Mouse (Mus musculus): ENCODE measurements around the gene Lama2. TPM values are rescaled to one million over a fixed set of nuclear protein-coding genes. Genes with fewer than 3 reads are reported as not detected.

Lama2 gene
- polyA plus RNA-seq, 1 experiment from 2014 or later, result 7.1 TPM

DNA sequence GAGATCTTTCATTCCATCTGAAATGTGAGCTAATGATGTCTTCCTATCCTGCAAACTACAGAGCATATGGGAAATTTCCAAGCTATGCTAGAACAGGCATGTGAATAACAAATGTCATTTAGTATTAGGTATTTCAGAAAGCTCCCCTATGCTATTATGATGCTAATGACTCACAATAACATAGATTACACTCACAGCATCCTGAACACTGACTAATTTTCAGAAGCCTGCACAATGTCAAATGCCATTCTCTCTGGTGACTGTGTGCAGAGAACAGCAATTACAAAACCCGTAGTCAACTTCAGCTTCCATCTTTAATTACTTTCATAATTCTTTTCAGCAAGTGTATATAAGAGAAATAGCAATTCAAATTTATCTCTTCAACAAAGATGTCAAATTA is 596.9 kb downstream of the Lama2 start:
- no peaks in the 10 kb centered on the region for H3K9me3 ChIP-seq (ENCODE audit: control insufficient read depth, low read length)
- H3K27ac ChIP-seq (ENCODE audit: low read depth, low read length), result no peak overlapping the region
- no peak overlapping the region for H3K4me2 ChIP-seq
- H3K9ac ChIP-seq (ENCODE audit: low read length), result no peak overlapping the region
- DNase-seq (ENCODE audit: low spot score, missing footprints) (peak; percentile 51), ATAC-seq (ENCODE audit: low FRiP score) (no peak)
- H3K4me1 ChIP-seq (ENCODE audit: control insufficient read depth, insufficient read depth, low read length), result no peaks in the 10 kb centered on the region
- no peaks in the 10 kb centered on the region for H3K27me3 ChIP-seq (ENCODE audit: control insufficient read depth, insufficient read depth, low read length)
- no peak overlapping the region for H3K4me3 ChIP-seq (ENCODE audit: low read depth, low read length)
- no peaks in the 10 kb centered on the region for H3K36me3 ChIP-seq (ENCODE audit: control insufficient read depth, insufficient read depth, low read length)
- WGBS, result 78% methylated on average over 1 of the region's 1 CpGs

DNA sequence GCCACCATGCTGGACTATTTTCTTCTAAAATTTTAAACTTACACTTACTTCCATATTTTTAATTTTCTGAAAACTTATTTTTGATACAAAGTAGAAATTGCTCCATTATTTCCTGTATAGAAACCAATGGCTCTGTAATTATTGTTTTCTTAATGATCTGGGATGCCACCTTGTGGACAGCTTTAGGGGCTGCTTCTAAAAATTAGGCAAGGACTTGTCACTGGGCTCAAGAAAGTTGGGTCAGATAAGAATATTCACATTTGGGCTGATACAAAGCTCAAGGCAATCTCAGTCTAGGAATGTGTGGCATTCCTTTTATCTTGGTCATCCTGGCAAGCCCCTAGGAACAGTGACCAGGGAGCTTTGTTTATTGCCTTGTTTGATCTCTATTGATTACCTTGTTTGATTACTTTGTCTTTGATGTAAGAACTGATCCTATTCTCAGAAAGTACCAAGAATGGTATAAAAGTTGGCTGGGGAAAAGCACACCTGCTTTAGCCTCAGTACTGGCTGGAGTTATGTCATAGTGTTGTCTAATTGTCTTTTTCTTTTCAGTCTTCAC is 606.7 kb downstream of the Lama2 start:
- DNase-seq (ENCODE audit: low spot score, missing footprints), result no peak
- Histone ChIP-seq H3K27ac (ENCODE audit: low read depth, low read length) (no peak overlapping the region), H3K4me1 (ENCODE audit: control insufficient read depth, insufficient read depth, low read length) (no peaks in the 10 kb centered on the region), H3K4me2 (no peak overlapping the region), H3K9ac (ENCODE audit: low read length) (no peak overlapping the region), H3K27me3 (ENCODE audit: control insufficient read depth, insufficient read depth, low read length) (no peaks in the 10 kb centered on the region), H3K36me3 (ENCODE audit: control insufficient read depth, insufficient read depth, low read length) (no peaks in the 10 kb centered on the region), H3K4me3 (ENCODE audit: low read depth, low read length) (no peak overlapping the region), H3K9me3 (ENCODE audit: control insufficient read depth, low read length) (no peaks in the 10 kb centered on the region)
- ATAC-seq (ENCODE audit: low FRiP score), result no peak

DNA sequence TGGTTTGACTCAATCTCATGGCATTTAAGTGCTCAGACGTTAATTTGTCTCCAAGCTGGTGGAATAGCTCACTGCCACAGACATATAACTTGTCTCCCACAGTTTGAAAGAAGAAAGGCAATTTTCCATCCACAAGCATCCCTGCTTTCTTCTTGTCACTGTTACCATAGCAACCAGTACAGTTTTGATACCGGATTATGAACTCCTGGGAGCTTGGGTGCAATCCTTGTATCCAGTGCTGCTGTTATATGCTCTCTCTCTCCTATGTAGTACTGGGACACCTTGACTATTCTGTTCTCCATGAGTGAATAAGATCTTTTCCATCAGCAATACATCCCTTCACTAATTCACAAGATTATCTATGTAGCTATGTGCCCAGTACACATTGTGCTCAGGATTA is 612.2 kb downstream of the Lama2 start:
- 85% methylated on average over 2 of the region's 2 CpGs for WGBS
- no peaks in the 10 kb centered on the region for H3K9me3 ChIP-seq (ENCODE audit: control insufficient read depth, low read length)
- no peak overlapping the region for H3K9ac ChIP-seq (ENCODE audit: low read length)
- H3K4me1 ChIP-seq (ENCODE audit: control insufficient read depth, insufficient read depth, low read length), result no peaks in the 10 kb centered on the region
- DNase-seq (ENCODE audit: low spot score, missing footprints) (no peak), ATAC-seq (ENCODE audit: low FRiP score) (no peak)
- no peaks in the 10 kb centered on the region for H3K36me3 ChIP-seq (ENCODE audit: control insufficient read depth, insufficient read depth, low read length)
- no peak overlapping the region for H3K27ac ChIP-seq (ENCODE audit: low read depth, low read length)
- H3K27me3 ChIP-seq (ENCODE audit: control insufficient read depth, insufficient read depth, low read length), result no peaks in the 10 kb centered on the region
- no peak overlapping the region for H3K4me3 ChIP-seq (ENCODE audit: low read depth, low read length)
- no peak overlapping the region for H3K4me2 ChIP-seq

DNA sequence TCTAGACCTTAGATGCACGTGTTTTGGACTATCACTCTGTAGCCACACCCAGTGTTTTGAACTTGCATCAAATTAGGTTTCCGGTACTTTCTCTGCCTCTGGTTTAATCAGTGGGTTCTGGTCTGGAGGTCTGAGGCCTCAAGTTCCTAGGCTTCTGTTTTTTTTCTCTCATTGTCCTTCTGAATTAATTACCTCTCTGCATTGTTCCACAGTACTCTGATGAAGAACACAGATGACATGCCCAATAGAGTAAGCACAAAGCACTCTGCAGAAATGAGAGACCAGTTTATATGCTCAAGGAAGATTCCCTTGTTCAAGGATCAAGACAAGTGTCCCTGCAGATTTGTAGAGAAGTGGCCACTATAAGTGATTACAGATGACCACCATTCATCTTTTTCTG is 613.8 kb downstream of the Lama2 start:
- DNase-seq (ENCODE audit: low spot score, missing footprints), result no peak
- 67% methylated on average over 2 of the region's 2 CpGs for WGBS
- Histone ChIP-seq H3K27ac (ENCODE audit: low read depth, low read length) (no peak overlapping the region), H3K4me1 (ENCODE audit: control insufficient read depth, insufficient read depth, low read length) (no peaks in the 10 kb centered on the region), H3K4me3 (ENCODE audit: low read depth, low read length) (no peak overlapping the region), H3K9me3 (ENCODE audit: control insufficient read depth, low read length) (no peaks in the 10 kb centered on the region), H3K9ac (ENCODE audit: low read length) (no peak overlapping the region), H3K27me3 (ENCODE audit: control insufficient read depth, insufficient read depth, low read length) (no peaks in the 10 kb centered on the region), H3K4me2 (no peak overlapping the region), H3K36me3 (ENCODE audit: control insufficient read depth, insufficient read depth, low read length) (no peaks in the 10 kb centered on the region)
- no peak for ATAC-seq (ENCODE audit: low FRiP score)

DNA sequence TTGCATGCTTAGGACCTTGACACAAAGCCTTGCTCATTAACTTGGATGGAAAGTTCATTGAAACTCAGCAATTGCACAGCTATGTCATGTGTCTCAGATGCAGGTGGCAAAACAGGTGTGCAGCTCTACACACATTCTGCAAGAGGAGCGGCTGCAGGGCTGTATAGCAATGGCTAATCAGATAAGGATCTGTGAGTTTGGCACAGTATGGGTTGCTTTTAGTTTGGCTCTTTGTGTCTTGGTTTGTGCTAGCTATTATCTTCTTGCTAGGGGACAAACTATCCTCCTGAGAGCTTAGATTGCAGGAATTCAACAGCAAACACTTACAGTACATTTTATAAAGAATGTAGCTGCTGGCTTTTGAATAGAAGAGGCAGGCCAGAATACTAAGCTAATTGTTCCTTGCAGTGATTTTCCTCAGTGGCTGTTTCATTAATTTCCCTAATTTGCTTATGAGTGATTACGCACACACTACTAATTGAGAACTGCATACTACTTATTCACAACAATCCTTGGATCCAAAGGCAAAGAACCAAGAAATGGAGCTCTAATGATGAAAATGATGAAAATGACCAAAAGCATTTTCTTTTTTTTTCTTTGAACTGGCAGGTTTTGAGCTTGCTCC is 617.9 kb downstream of the Lama2 start:
- Histone ChIP-seq H3K27me3 (ENCODE audit: control insufficient read depth, insufficient read depth, low read length) (no peaks in the 10 kb centered on the region), H3K27ac (ENCODE audit: low read depth, low read length) (no peak overlapping the region), H3K9ac (ENCODE audit: low read length) (no peak overlapping the region), H3K36me3 (ENCODE audit: control insufficient read depth, insufficient read depth, low read length) (no peaks in the 10 kb centered on the region), H3K4me1 (ENCODE audit: control insufficient read depth, insufficient read depth, low read length) (no peaks in the 10 kb centered on the region), H3K4me3 (ENCODE audit: low read depth, low read length) (no peak overlapping the region), H3K9me3 (ENCODE audit: control insufficient read depth, low read length) (no peaks in the 10 kb centered on the region), H3K4me2 (no peak overlapping the region)
- peak; percentile 12 for DNase-seq (ENCODE audit: low spot score, missing footprints)
- ATAC-seq (ENCODE audit: low FRiP score), result no peak
- 84% methylated on average over 2 of the region's 2 CpGs for WGBS

DNA sequence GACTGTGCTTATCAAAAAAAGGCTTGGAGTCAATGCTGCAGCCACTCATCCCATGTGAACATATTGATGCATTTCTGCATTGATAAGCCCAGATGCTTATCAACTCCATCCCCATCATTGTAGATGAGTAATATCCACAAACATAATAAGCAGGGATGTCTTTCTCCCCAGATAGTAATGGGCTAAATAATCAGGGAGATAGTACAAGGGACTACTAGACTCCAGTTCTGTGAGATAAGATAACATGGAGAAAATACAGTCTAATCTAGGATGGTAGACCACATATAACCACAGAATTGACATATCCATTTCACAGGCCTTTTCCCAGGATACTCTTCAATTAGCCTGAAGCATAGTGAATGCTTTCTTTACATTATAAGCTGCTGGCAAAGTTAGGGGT is 622.9 kb downstream of the Lama2 start:
- H3K4me3 ChIP-seq (ENCODE audit: low read depth, low read length), result no peak overlapping the region
- H3K27ac ChIP-seq (ENCODE audit: low read depth, low read length), result no peak overlapping the region
- no peak overlapping the region for H3K4me2 ChIP-seq
- H3K27me3 ChIP-seq (ENCODE audit: control insufficient read depth, insufficient read depth, low read length), result no peaks in the 10 kb centered on the region
- H3K9ac ChIP-seq (ENCODE audit: low read length), result no peak overlapping the region
- no peaks in the 10 kb centered on the region for H3K4me1 ChIP-seq (ENCODE audit: control insufficient read depth, insufficient read depth, low read length)
- ATAC-seq (ENCODE audit: low FRiP score) (no peak), DNase-seq (ENCODE audit: low spot score, missing footprints) (no peak)
- no peaks in the 10 kb centered on the region for H3K36me3 ChIP-seq (ENCODE audit: control insufficient read depth, insufficient read depth, low read length)
- H3K9me3 ChIP-seq (ENCODE audit: control insufficient read depth, low read length), result no peaks in the 10 kb centered on the region

DNA sequence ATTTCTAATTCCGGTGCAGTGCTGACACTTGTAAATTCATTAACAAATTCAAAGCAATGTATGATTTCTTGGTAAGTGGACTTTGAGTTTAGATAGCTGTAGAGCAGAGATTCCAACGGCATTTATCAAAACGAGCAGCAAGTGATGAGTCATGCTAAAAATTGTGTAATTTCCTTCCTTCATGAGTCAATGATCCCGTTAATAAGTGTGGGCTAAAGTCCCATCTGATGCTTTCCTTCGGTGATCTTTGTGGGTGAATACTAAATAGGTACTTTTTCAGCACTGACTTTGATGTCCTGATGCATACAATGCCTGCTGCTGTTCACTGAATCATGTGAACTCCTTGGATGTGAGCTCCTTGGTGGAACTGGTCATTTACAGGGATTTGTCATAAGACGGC is 623.6 kb downstream of the Lama2 start:
- H3K36me3 ChIP-seq (ENCODE audit: control insufficient read depth, insufficient read depth, low read length), result no peaks in the 10 kb centered on the region
- H3K9ac ChIP-seq (ENCODE audit: low read length), result no peak overlapping the region
- 80% methylated on average over 6 of the region's 6 CpGs for WGBS
- H3K4me2 ChIP-seq, result no peak overlapping the region
- no peaks in the 10 kb centered on the region for H3K9me3 ChIP-seq (ENCODE audit: control insufficient read depth, low read length)
- DNase-seq (ENCODE audit: low spot score, missing footprints) (peak; percentile 49), ATAC-seq (ENCODE audit: low FRiP score) (no peak)
- H3K4me1 ChIP-seq (ENCODE audit: control insufficient read depth, insufficient read depth, low read length), result no peaks in the 10 kb centered on the region
- no peak overlapping the region for H3K27ac ChIP-seq (ENCODE audit: low read depth, low read length)
- no peaks in the 10 kb centered on the region for H3K27me3 ChIP-seq (ENCODE audit: control insufficient read depth, insufficient read depth, low read length)
- H3K4me3 ChIP-seq (ENCODE audit: low read depth, low read length), result no peak overlapping the region

DNA sequence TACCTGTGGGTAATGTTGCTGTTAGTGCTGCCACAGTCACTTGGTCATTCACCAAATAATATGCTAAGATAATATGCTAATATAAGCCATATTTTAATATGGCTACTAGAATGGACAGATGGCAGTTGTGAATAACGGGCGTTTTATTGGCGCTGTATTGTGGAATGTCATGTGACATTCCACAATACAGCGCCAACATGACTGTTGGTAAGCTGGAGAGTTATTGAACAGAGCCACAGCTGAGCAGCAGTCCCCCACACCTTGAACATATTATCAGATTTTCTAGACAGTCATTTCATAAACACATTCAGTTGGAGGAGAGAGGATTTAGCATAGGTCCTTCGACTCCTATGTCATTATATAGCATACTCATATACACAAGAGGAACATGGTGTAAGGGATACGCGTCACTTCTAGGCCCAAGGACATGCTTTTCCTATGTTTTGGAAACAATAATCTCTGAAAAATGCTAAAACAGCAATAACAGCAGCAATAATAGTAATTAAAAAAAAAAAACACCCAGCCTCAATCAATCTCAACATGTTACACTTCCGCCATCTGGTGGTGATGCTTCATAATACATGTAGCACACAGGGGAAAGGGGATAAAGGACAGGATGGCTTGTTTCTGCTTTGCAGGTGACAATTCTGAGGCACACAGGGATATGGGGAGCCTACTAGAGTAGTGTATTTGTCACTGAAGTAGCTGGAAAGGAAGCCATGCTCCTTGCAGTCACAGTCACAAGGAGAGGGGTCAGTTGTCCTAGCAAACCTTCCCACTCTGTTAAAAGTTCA is 624.2 kb downstream of the Lama2 start:
- Histone ChIP-seq H3K9ac (ENCODE audit: low read length) (no peak overlapping the region), H3K27ac (ENCODE audit: low read depth, low read length) (no peak overlapping the region), H3K4me2 (no peak overlapping the region), H3K9me3 (ENCODE audit: control insufficient read depth, low read length) (no peaks in the 10 kb centered on the region), H3K4me1 (ENCODE audit: control insufficient read depth, insufficient read depth, low read length) (no peaks in the 10 kb centered on the region), H3K36me3 (ENCODE audit: control insufficient read depth, insufficient read depth, low read length) (no peaks in the 10 kb centered on the region), H3K4me3 (ENCODE audit: low read depth, low read length) (no peak overlapping the region), H3K27me3 (ENCODE audit: control insufficient read depth, insufficient read depth, low read length) (no peaks in the 10 kb centered on the region)
- ATAC-seq (ENCODE audit: low FRiP score), result peak; percentile 73; the same call in 1 of the 2 replicates
- DNase-seq (ENCODE audit: low spot score, missing footprints), result peak; percentile 85
- 77% methylated on average over 8 of the region's 8 CpGs for WGBS

DNA sequence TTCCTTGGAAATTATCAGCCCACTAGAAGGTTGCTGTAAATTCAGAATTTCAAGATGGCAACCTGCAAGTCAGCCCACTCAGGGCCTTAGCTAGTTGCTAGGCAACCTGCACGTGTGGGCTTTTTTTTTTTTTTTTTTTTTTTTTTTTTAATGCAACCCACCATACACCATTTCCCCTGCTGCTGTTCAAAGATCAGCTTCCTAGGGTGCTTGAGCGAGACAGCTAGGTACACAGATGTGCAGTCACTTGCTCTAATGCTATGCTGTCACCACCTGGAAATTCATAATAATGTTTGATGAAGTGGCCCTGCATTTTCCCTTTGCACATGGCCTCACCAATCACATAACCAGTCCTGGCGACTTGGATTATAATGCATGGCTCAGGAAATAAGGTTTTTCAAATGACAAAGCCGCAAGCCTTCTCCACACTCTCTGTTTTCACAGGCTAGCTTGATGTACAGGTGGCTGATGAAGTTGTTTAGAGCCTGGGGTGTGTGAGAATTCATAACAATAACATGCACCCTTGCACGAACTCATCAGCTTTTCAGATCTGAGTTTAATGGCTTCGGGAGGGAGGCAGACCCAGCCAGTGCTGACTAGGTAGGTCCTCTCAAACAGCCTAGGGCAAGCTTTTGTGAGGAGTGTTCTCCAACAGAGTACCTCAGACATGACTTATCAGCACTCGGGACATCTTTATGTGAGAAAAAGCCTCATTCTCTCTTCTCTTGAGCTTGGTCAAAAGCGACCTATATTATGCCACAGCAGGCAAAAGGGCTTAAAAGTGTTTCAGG is 625.4 kb downstream of the Lama2 start:
- H3K27ac ChIP-seq (ENCODE audit: low read depth, low read length), result no peak overlapping the region

More for the DNA sequence above, 625.4 kb downstream of the Lama2 start:
- DNase-seq (ENCODE audit: low spot score, missing footprints), result peak; percentile 78
- H3K9me3 ChIP-seq (ENCODE audit: control insufficient read depth, low read length), result no peaks in the 10 kb centered on the region
- no peak overlapping the region for H3K4me2 ChIP-seq
- H3K36me3 ChIP-seq (ENCODE audit: control insufficient read depth, insufficient read depth, low read length), result no peaks in the 10 kb centered on the region
- no peaks in the 10 kb centered on the region for H3K4me1 ChIP-seq (ENCODE audit: control insufficient read depth, insufficient read depth, low read length)
- ATAC-seq (ENCODE audit: low FRiP score), result no peak
- no peak overlapping the region for H3K4me3 ChIP-seq (ENCODE audit: low read depth, low read length)
- H3K9ac ChIP-seq (ENCODE audit: low read length), result no peak overlapping the region
- WGBS, result 75% methylated on average over 8 of the region's 8 CpGs
- H3K27me3 ChIP-seq (ENCODE audit: control insufficient read depth, insufficient read depth, low read length), result no peaks in the 10 kb centered on the region

All from midbrain, embryonic 11.5 days (tissue).